Mouse (Mus musculus) kidney, postnatal 14 days (tissue): ENCODE measurements at regions not wholly inside any gene's neighbourhood (a gene's known extent, or its start where the extent isn't known, plus 50 kb on each side); places are given as distances from the start of the nearest gene placed in this dataset.
A peak's percentile ranks its signal among the peaks of the same experiment; 100 is the strongest.

Experiments
- DNase-seq: peaks from one replicate; pipeline ENCODE4 v3.0.0; 2022; ENCODE audit warnings: mixed read lengths

DNA sequence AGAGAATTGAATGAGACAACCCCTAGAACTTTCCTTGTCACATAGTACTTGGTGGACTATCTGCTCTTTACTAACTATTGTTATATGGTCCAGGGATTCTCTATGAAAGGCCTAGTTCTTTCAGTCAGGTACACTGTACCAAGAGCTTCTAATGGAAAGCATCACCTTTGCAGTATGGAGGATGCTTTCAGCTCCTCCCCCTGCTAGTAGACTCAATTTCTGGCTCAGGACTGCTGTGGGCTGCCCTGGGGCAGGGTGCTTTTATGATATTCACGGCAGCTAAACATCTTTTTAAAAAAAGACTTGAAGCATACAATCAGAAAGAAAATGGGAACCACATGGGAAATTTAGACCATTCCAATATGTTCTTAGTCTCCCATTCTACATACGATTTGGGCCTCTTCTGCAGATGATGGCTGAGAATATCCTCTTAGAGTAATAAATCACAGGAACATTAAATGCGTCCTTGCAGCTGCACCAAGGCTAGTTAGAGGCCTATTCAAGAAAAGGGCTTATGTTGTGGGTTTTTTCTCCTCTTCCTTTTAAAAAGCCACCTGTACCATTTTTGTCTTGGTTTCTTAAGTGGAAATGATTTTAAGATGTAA, 61.7 kb upstream of the 6030498E09Rik start:
- DNase-seq, result no peak

DNA sequence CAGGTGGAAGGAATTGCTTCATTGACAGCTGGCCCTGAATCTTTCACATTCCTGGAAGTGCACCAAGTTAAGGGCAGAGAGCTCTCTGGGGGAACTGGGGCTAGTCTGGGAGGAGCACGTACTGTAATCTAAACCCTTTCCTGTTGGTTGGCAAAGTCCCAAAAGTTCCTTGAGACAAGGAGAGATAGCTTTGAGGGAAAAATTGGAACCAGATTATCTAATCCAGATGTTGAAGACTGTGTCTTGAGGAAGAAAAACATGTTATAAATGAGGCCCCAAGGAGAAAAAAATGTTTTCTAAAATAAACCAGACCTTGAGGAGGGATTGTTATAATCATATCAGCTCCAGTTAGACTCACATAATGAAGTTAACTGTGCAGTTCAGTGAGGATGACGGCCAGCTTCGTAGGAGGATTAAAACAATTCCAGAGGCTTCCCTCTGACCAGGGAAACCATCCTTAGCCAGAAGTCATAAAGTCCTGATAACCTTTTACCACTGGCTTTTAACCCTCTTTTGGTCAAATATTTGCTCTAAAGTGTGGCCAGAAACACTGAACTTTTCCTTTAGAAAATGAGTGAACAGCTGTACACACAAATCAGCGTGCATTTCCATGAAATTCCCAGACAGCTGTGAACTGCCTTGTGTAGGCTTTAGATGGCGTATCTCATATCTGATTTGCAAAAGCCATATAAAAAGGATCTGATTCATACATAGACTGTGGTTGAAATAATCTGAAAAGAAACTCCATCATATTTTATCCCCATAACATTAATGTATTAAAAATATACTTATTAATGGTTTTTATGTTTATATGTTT, 60.8 kb upstream of the 6030498E09Rik start:
- peak; percentile 26 for DNase-seq
